Mouse (Mus musculus): ENCODE results near the gene Hoxa13. TPM values are rescaled to one million over a fixed set of nuclear protein-coding genes. Genes with fewer than 3 reads are reported as not detected.

Gene Hoxa13
- total RNA-seq, 2 experiments from 2014 or later: not detected

DNA sequence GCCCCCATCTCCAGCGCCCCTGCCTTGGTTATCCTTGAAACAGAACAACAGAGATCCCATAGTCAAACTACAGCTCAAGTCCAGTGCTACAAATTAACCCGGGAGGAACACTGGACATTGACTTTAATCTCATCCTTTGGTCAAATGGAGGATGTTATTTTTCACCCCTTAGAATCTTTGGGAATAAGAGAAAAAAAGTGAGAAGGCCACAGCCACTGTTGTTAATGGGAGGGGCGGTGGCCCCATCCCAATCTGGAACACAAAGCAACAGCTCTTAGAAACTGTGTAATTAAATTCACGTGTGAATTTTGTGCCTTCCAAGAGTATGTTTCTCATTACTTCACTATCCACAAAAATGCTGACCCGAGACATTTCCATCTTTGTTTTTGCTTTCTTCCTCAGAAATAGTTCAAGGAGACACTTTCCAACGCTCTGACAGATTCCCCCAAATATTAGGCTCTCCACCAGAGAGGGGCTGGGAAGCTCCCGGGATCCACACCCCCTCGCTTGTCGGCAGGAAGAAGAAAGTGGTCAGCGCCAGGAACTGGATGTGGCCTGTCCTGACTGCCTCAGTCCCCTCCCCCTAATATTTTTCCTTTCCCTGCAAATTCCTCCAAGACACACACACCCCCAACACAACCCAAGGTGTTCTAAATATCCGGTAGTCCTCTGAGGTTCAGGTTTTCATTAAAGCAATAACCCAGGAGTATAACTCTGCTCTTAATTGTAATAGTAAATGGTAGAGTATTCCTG lies 33.0 kb downstream of the Hoxa13 start:
- intact Hi-C loops (cut with DNase I): loop anchor here (5.0 to 10.0 kb wide), 2 partner anchors 843 to 1045 kb away; no protein-coding TSS in a partner anchor
- no peak for DNase-seq

GRCm38 (mm10) chr6:52226569-52227257 lies 34.0 kb downstream of the Hoxa13 start:
- intact Hi-C loops (cut with DNase I): loop anchor here (5.0 to 10.0 kb wide), 2 partner anchors 842 to 1044 kb away; no protein-coding TSS in a partner anchor
- no peak for DNase-seq

DNA sequence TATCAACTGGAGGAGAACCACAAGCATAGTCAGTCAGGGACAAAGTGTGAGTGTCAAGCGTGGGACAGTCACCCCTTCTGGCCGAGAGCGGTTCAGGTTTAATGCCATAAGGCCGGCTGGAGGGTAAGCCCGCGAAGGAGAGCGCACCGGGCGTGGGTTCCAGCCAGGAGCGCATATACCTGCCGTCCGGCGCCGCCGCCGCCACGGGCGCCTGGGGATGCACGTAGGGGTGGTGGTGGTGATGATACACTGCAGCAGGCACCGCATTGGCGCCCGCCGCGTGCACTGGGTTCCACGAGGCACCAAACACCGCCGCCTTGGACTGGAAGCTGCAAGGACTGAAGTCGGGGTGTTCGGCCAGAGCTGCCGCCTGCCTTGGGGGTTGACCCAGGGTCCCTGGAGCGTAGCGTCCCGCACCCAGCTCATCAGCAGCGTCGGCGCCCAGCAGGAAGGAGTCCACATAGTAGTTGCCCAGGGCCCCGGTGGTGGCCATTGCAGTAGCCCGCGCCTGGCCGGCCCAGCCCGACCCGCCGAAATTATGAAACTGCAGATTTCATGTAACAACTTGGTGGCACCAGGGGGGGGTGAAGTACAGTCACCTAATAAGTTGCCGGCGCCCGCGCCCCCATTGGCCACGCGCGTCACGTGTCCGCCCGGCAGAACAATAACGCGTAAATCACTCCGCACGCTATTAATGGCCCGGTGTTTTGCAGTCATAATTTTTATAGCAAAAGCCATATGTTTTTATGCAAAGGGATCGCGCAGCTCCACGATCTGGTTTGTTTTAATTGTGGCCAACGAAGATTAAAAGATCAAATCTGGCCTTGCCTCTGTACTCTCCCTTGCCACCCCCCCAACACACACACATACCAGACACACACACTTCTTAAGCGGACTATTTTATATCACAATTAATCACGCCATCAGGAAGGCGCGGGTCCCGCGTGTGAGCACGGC lies 34.8 kb downstream of the Hoxa13 start:
- intact Hi-C loops (cut with DNase I): loop anchor here (5.0 to 10.0 kb wide), 2 partner anchors 841 to 1044 kb away; no protein-coding TSS in a partner anchor
- no peak for DNase-seq

GRCm38 (mm10) chr6:52224895-52225611 lies 35.6 kb downstream of the Hoxa13 start:
- intact Hi-C loops (cut with DNase I): loop anchor here (5.0 to 10.0 kb wide), 3 partner anchors 353 to 1043 kb away; no protein-coding TSS in a partner anchor
- DNase-seq: no peak

DNA sequence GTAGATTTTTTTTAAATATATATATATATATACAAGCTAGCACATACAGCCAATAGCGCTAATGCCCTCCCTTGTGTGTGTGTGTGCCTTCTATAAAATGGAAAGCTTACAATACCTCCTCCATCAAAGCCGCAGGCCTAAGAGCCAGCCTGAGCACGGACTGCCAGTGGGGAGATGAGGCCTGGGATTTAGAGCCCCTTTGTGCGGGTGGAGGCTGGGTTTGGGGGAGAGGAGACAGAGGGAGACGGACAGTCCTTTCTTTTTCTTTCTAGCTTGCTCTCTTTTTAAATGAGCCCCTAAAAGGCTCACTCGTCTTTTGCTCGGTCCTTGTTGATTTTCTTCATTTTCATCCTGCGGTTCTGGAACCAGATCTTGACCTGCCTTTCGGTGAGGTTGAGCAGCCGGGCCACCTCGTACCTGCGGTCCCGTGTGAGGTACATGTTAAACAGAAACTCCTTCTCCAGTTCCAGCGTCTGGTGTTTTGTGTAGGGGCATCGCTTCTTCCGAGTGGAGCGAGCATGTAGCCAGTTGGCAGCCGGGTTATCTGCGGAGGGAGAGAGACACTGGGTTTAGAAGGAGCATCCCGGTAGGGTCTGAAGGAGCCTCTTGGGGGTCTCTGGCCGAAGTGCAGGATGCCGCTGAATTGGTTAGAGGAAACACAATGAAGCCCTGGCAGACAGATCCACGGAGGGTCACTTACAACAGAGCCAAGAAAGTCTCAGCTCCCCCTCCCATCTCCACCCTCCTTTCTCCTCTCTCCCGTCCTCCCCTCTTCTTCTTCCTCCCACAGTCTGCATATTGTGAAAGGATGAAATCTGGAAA lies 36.5 kb downstream of the Hoxa13 start:
- intact Hi-C loops (cut with DNase I): loop anchor here (5.0 to 10.0 kb wide), 2 partner anchors 352 to 839 kb away; no protein-coding TSS in a partner anchor
- DNase-seq: no peak

GRCm38 (mm10) chr6:52222729-52223128 lies 38.0 kb downstream of the Hoxa13 start:
- intact Hi-C loops (cut with DNase I): loop anchor here (5.0 to 10.0 kb wide), 2 partner anchors 350 to 838 kb away; no protein-coding TSS in a partner anchor
- DNase-seq: no peak

DNA sequence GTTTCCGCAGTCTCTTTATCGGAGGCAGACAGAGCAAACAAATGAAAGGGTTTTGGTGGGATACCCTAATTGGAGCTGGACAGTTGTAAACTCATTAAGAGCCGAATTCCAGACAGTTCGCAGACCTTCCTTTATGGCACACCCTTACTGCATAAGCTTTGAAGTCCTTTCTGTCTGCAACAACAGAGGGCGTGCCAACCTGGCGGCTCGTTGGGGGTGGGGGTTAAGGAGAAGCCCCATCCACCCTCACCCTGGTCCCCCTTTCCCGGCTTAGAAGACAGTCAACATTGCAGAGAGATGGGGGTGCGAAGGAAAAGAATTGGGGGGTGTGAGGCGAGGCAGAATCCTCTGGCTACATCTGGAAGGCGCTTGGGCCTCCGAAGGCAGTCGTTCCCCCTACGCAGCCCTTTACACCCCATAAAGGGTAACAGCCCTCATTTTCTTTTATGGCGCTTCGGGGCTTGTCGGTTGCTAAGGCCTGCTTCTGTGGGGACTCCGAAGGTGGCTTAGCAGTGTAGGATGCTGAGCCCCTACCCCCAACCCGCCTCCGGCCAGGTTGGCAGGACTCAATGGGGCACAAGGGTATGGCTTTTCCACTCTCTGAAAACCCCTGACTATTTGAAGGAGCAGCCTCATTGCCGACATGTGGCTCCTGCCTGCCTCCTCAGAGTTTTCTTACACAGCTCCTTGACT lies 38.5 kb downstream of the Hoxa13 start:
- intact Hi-C loops (cut with DNase I): loop anchor here (2.0 to 10.0 kb wide), 3 partner anchors 350 to 837 kb away; no protein-coding TSS in a partner anchor
- DNase-seq: no peak

DNA sequence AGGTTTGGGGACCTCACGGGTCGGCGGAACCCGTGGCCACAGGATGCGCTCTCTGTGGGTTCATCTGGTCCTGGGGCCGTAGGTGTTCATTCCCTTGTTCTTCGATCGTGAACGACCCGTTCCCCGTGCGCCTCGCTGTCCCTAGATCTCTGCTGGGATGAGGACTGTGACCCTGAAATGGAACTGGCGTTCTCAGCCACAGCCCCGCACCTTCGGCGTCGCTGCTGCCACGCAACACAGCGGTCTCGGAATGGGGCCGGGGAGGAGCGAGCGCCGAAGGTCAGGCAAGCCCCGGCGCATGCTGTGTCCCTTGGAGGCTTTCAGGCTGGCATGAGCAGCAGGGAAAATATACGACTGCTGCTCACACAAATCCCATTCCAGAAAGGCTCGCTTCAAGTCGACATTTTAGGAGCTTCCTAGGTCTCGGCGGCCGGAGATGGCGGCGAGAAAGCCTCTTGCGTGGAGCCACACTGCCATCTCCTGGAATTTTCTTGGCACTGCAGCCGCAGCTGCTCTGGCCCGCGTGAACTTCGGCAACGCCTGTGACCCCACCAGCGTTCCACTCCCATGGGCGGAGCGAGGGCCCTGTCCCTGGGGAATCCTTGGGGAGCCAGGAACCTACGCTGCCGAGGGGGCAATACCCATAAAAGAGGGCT lies 39.2 kb downstream of the Hoxa13 start, which contains the start of gene Hoxa7:
Hoxa7 (minus strand) TSS at position 518 of the 656 bp plus-strand sequence.
- DNase-seq: peak; percentile 83 to 92
- intact Hi-C loops (cut with DNase I): loop anchor here (2.0 to 10.0 kb wide), 3 partner anchors 349 to 837 kb away; no protein-coding TSS in a partner anchor

GRCm38 (mm10) chr6:52220865-52221310 lies 39.8 kb downstream of the Hoxa13 start:
- intact Hi-C loops (cut with DNase I): loop anchor here (2.0 to 10.0 kb wide), 3 partner anchors 349 to 836 kb away; no protein-coding TSS in a partner anchor
- no peak for DNase-seq

- DNase-seq: no peak
- intact Hi-C loops (cut with DNase I): loop anchor here (2.0 to 10.0 kb wide), 3 partner anchors 348 to 835 kb away; no protein-coding TSS in a partner anchor
These were observed 40.4 kb downstream of the Hoxa13 start for GRCm38 (mm10) chr6:52220003-52220864.

- no peak for DNase-seq
- intact Hi-C loops (cut with DNase I): no loop called here
These were observed 41.3 kb downstream of the Hoxa13 start for GRCm38 (mm10) chr6:52219234-52219942.

- intact Hi-C loops (cut with DNase I): no loop called here
- DNase-seq: no peak
These were observed 42.0 kb downstream of the Hoxa13 start for GRCm38 (mm10) chr6:52218643-52219215.

GRCm38 (mm10) chr6:52217895-52218642 lies 42.6 kb downstream of the Hoxa13 start:
- intact Hi-C loops (cut with DNase I): no loop called here
- no peak for DNase-seq

GRCm38 (mm10) chr6:52217459-52217768 lies 43.3 kb downstream of the Hoxa13 start:
- intact Hi-C loops (cut with DNase I): no loop called here
- DNase-seq: no peak
